Mouse (Mus musculus) gastrocnemius, postnatal 14 days (tissue): ENCODE results near the gene Rpl36. TPM values are rescaled to one million over a fixed set of nuclear protein-coding genes. Genes with fewer than 3 reads are reported as not detected.
"Not testable (repeated sequence)": the region's sequence is repeated elsewhere in the genome, so short reads cannot be mapped to it uniquely, and the experiment has no call there.

Source experiments
- DNase-seq: peaks from one replicate; pipeline ENCODE4 v3.0.0; 2021; ENCODE audit warnings: mixed read lengths
- intact Hi-C: fragments of 180-260 bp; cut with DNase I; formaldehyde crosslinking; loops from one replicate; pipeline ENCODE4 v1.15.1; 2025; ENCODE audit warnings: low total_unique reads
- total RNA-seq, 2 experiments: library from RNA; stranded (reverse); gene quantifications; 2 replicates each; pipeline ENCODE4 v1.2.3; 2021

The Rpl36 gene
- total RNA-seq, 2 experiments from 2014 or later, result 679 to 780 TPM

- not testable (repeated sequence) for DNase-seq
- intact Hi-C loops, result loop anchor here (5.0 kb wide), 1 partner anchor 37 kb away; no protein-coding TSS in a partner anchor
These were observed 16.9 kb downstream of the Rpl36 start for GRCm38 (mm10) chr17:56629800-56630781.

GRCm38 (mm10) chr17:56631807-56632206 is 18.6 kb downstream of the Rpl36 start:
- intact Hi-C loops, result no loop called here

GRCm38 (mm10) chr17:56634023-56634422 is 20.8 kb downstream of the Rpl36 start:
- intact Hi-C loops, result no loop called here
- DNase-seq, result no peak

More at GRCm38 (mm10) chr17:56631807-56632206, 18.6 kb downstream of the Rpl36 start:
- DNase-seq, result no peak

GRCm38 (mm10) chr17:56643237-56643636 is 30.0 kb downstream of the Rpl36 start:
- DNase-seq, result no peak
- intact Hi-C loops, result no loop called here

- intact Hi-C loops, result no loop called here
These were observed 34.3 kb downstream of the Rpl36 start for GRCm38 (mm10) chr17:56647546-56647945.

GRCm38 (mm10) chr17:56651801-56652200 is 38.6 kb downstream of the Rpl36 start:
- intact Hi-C loops, result no loop called here
- DNase-seq, result no peak

More at GRCm38 (mm10) chr17:56647546-56647945, 34.3 kb downstream of the Rpl36 start:
- no peak for DNase-seq

- intact Hi-C loops, result no loop called here
- DNase-seq, result no peak
These were observed 41.6 kb downstream of the Rpl36 start for GRCm38 (mm10) chr17:56654771-56655170.

- intact Hi-C loops, result no loop called here
- no peak for DNase-seq
These were observed 42.1 kb downstream of the Rpl36 start for GRCm38 (mm10) chr17:56655311-56655710.

GRCm38 (mm10) chr17:56656171-56656570 is 43.0 kb downstream of the Rpl36 start:
- intact Hi-C loops, result no loop called here
- no peak for DNase-seq

GRCm38 (mm10) chr17:56663659-56664058 is 50.4 kb downstream of the Rpl36 start:
- no peak for DNase-seq
- intact Hi-C loops, result no loop called here

Other genes with a start within 250 kb of the Rpl36 start
- gene Ptprs, start 136.9 kb upstream of the Rpl36 start, total RNA-seq, result 10 to 100 TPM; 38.2 to 44.4 TPM
- gene Znrf4, start 101.0 kb upstream of the Rpl36 start, total RNA-seq, result not detected
- under 1 TPM; 0.27 to 0.42 TPM for gene Gm20219, start 59.0 kb upstream of the Rpl36 start, total RNA-seq
- gene Safb2, start 28.8 kb upstream of the Rpl36 start, total RNA-seq, result 10 to 100 TPM; 25.1 to 34.9 TPM
- 10 to 100 TPM; 39.4 to 46.2 TPM for gene Safb, start 28.6 kb upstream of the Rpl36 start, total RNA-seq
- gene 2410015M20Rik, start 3.6 kb upstream of the Rpl36 start, total RNA-seq, result 100 to 1,000 TPM; 193 to 194 TPM
- gene Lonp1, start 13.5 kb downstream of the Rpl36 start, total RNA-seq, result 10 to 100 TPM; 50.3 to 54.5 TPM
- gene Catsperd, start 14.7 kb downstream of the Rpl36 start, total RNA-seq, result not detected
- gene Ranbp3, start 59.9 kb downstream of the Rpl36 start, total RNA-seq, result 10 to 100 TPM; 34.2 to 35.1 TPM
- gene Ndufa11, start 104.4 kb downstream of the Rpl36 start, total RNA-seq, result 100 to 1,000 TPM; 433 to 458 TPM
- 1 to 10 TPM; 5.4 to 5.8 TPM for gene Vmac, start 104.6 kb downstream of the Rpl36 start, total RNA-seq
- gene Nrtn, start 144.1 kb downstream of the Rpl36 start, total RNA-seq, result 1 to 10 TPM in 1 of 2 experiments, under 1 TPM in 1; 0.47 to 1.4 TPM
- gene Dus3l, start 151.3 kb downstream of the Rpl36 start, total RNA-seq, result 10 to 100 TPM; 12.9 to 13.2 TPM
- gene Prr22, start 156.8 kb downstream of the Rpl36 start, total RNA-seq, result under 1 TPM in 1 of 2 experiments, not detected in 1; 0.14 TPM
- gene Rfx2, start 217.6 kb downstream of the Rpl36 start, total RNA-seq, result 1 to 10 TPM; 3.3 to 4.7 TPM